In the genomic region with DNA sequence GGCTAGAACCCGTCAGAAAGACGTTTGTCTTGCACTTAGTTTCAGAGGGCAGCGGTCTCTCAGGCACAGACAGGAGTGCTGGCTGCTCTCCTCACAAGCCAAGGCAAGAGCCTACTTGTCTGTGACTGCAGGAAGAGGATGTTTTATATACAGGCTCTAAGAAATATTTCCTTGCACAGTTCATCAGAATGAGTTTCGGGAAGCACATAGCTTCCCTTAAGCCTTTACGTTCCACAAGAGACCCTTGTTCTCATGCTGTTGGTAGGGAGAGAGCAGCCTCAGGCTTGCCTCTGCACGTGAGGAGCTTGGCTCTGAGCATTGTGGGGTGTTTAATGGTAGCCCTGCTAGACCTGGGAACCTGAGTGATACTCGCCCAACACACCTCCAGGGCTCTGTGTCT, we compare ENCODE assay signal across 14 mouse cellular contexts. TPM values are rescaled to one million over a fixed set of nuclear protein-coding genes. Genes with fewer than 3 reads are reported as not detected.
DNase-seq lines count a peak whose midpoint lies in the region; ATAC-seq and TF ChIP-seq lines count a peak whose summit lies in the region.
"Had no signal": no experiment of that assay in that cellular context is flagged by ENCODE, and none has a peak within 500 bp of the region (broad histone marks: within the 10 kb centered on the region; RNA-seq: fewer than 3 reads in every experiment).

No protein-coding gene starts in this region.

- ATAC-seq in liver, embryonic 13.5 days (ENCODE audit: low read depth), result no peak
- 0 out of 2 replicates have a peak, but pooled peaks have one; percentile 7 for ATAC-seq in stomach, postnatal 0 days (ENCODE audit: low FRiP score, low TSS enrichment)
- no peak for ATAC-seq in forebrain, embryonic 13.5 days

- H3K4me1 ChIP-seq in kidney, adult 2 months (ENCODE audit: control insufficient read depth, insufficient read depth, low read length), result peaks cover 11% of the 10 kb centered on the region; the same call in 1 of the 2 replicates
- H3K4me1 ChIP-seq in liver, embryonic 13.5 days (replicated peaks), result peaks cover 82% of the 10 kb centered on the region
- H3K4me1 ChIP-seq in stomach, postnatal 0 days (replicated peaks; ENCODE audit: control insufficient read depth, insufficient read depth), result peaks cover 4% of the 10 kb centered on the region
- peaks cover 12% of the 10 kb centered on the region for H3K4me1 ChIP-seq in forebrain, embryonic 13.5 days

- no peak for TF ChIP-seq EP300 in stomach, postnatal 0 days (optimal IDR thresholded peaks at IDR 0.05)

- no peak overlapping the region for H3K4me3 ChIP-seq in kidney, adult 2 months (ENCODE audit: insufficient read depth, low read depth, low read length)
- no peak overlapping the region for H3K4me3 ChIP-seq in liver, embryonic 13.5 days (replicated peaks)
- H3K4me3 ChIP-seq in stomach, postnatal 0 days (ENCODE audit: low read depth, low read length), result no peak overlapping the region
- no peak overlapping the region for H3K4me3 ChIP-seq in forebrain, embryonic 13.5 days

- H3K4me2 ChIP-seq in liver, embryonic 13.5 days, result no peak overlapping the region
- H3K4me2 ChIP-seq in stomach, postnatal 0 days (replicated peaks; ENCODE audit: low read depth), result no peak overlapping the region; the same call in 1 of the 2 replicates
- H3K4me2 ChIP-seq in forebrain, embryonic 13.5 days, result no peak overlapping the region

- 61% methylated on average over 7 of the region's 7 CpGs for WGBS in kidney, adult 2 months
- 77% methylated on average over 7 of the region's 7 CpGs for WGBS in liver, embryonic 13.5 days (ENCODE audit: insufficient replicate concordance)
- 31% methylated on average over 7 of the region's 7 CpGs for WGBS in stomach, postnatal 0 days
- 77% methylated on average over 7 of the region's 7 CpGs for WGBS in forebrain, embryonic 13.5 days

- no peaks in the 10 kb centered on the region for H3K36me3 ChIP-seq in kidney, adult 2 months (ENCODE audit: control insufficient read depth, insufficient read depth, low read length)
- no peaks in the 10 kb centered on the region for H3K36me3 ChIP-seq in liver, embryonic 13.5 days
- H3K36me3 ChIP-seq in stomach, postnatal 0 days (ENCODE audit: control insufficient read depth, insufficient read depth, low read length), result no peaks in the 10 kb centered on the region
- peaks cover 5% of the 10 kb centered on the region; the same call in 1 of the 2 replicates for H3K36me3 ChIP-seq in forebrain, embryonic 13.5 days (ENCODE audit: poor library complexity, severe bottlenecking)

- no peaks in the 10 kb centered on the region for H3K27me3 ChIP-seq in kidney, adult 2 months (replicated peaks; ENCODE audit: control insufficient read depth, insufficient read depth, low read length)
- no peaks in the 10 kb centered on the region for H3K27me3 ChIP-seq in liver, embryonic 13.5 days
- no peaks in the 10 kb centered on the region for H3K27me3 ChIP-seq in stomach, postnatal 0 days (ENCODE audit: control insufficient read depth, insufficient read depth, low read length)
- H3K27me3 ChIP-seq in forebrain, embryonic 13.5 days, result no peaks in the 10 kb centered on the region

- peak overlapping the region; percentile 62 for H3K27ac ChIP-seq in kidney, adult 2 months (ENCODE audit: insufficient read depth, low read depth, low read length)
- H3K27ac ChIP-seq in liver, embryonic 13.5 days, result peak overlapping the region; percentile 73
- H3K27ac ChIP-seq in stomach, postnatal 0 days (replicated peaks), result peak overlapping the region; percentile 71
- no peak overlapping the region for H3K27ac ChIP-seq in forebrain, embryonic 13.5 days

- no peaks in the 10 kb centered on the region for H3K9me3 ChIP-seq in liver, embryonic 13.5 days (replicated peaks)
- H3K9me3 ChIP-seq in stomach, postnatal 0 days (ENCODE audit: control insufficient read depth, low read length), result no peaks in the 10 kb centered on the region
- H3K9me3 ChIP-seq in forebrain, embryonic 13.5 days (replicated peaks), result no peaks in the 10 kb centered on the region
- H3K9me3 ChIP-seq: G1E had no signal

- DNase-seq in kidney, adult 2 months, result no peak
- DNase-seq in kidney, postnatal 10 days, result no peak
- peak; percentile 75 for DNase-seq in urinary bladder, postnatal 14 days (ENCODE audit: low spot score)
- no peak for DNase-seq in urinary bladder, postnatal 10 days (ENCODE audit: low spot score)
- DNase-seq in liver, embryonic 13.5 days, result no peak
- DNase-seq in stomach, postnatal 0 days (ENCODE audit: low spot score), result no peak
- no peak for DNase-seq in frontal cortex, adult 2 months (ENCODE audit: extremely low spot score in 1 of 2, low spot score in 1 of 2)
- DNase-seq: B cell, adult 2 months; cerebellum, postnatal 25 days; kidney, adult 11 months; layer of hippocampus, adult 9-11 months; thymus, adult 2 months had no signal

- TF ChIP-seq POLR2A in kidney, adult 2 months (IDR thresholded peaks at IDR 0.05; ENCODE audit: low read depth, low read length), result no peak

- H3K9ac ChIP-seq in liver, embryonic 13.5 days, result peak overlapping the region; percentile 18; the same call in 1 of the 2 replicates
- no peak overlapping the region for H3K9ac ChIP-seq in stomach, postnatal 0 days (ENCODE audit: low read length)
- no peak overlapping the region for H3K9ac ChIP-seq in forebrain, embryonic 13.5 days

- no peak for TF ChIP-seq CTCF in kidney, adult 2 months (conservative IDR thresholded peaks at IDR 0.05; ENCODE audit: insufficient read depth, insufficient read length, low read depth, low read length)
- no peak for TF ChIP-seq CTCF in stomach, postnatal 0 days (IDR thresholded peaks at IDR 0.05; ENCODE audit: low read depth)

RNA-seq across cellular contexts. Expression of gene Mboat2, which starts 46.6 kb away (rescaled TPM):
- 5.2 and 6.2 TPM in 2 replicates for polyA plus RNA-seq in kidney, adult 2 months (2012; rRNA removed)
- 5.3 and 5.9 TPM in 2 replicates for polyA plus RNA-seq in liver, embryonic 13.5 days (2015; fragmentation: Nextera tagmentation; extraction: Ambion mirVana)
- 91.8 and 96.2 TPM in 2 replicates for polyA plus RNA-seq in stomach, postnatal 0 days (2015; fragmentation: Nextera tagmentation; extraction: Ambion mirVana)
- polyA plus RNA-seq in frontal cortex, adult 2 months (2012; rRNA removed), result 33.3 and 33.8 TPM in 2 replicates
- polyA plus RNA-seq in forebrain, embryonic 13.5 days (2015; fragmentation: Nextera tagmentation; extraction: Ambion mirVana), result 61.0 and 66.5 TPM in 2 replicates
